Mouse (Mus musculus) embryo, embryonic 11.5 days (tissue): Measurements from ENCODE around the gene Cyp2d11.
"Not testable (repeated sequence)": the region's sequence is repeated elsewhere in the genome, so short reads cannot be mapped to it uniquely, and the experiment has no call there.

Experiments used
- DNase-seq: peaks from one replicate; pipeline ENCODE4 v3.0.0-alpha.2; 2012; ENCODE audit warnings: low read depth, low spot score

Gene Cyp2d11

GRCm38 (mm10) chr15:82380714-82381062 lies 13.1 kb downstream of the Cyp2d11 start:
- no peak for DNase-seq

- DNase-seq = no peak
These were observed 13.7 kb downstream of the Cyp2d11 start, which contains the start of gene Cyp2d22 for GRCm38 (mm10) chr15:82379871-82380713. Gene Cyp2d22 (minus strand): TSS chr15:82380260.

- DNase-seq = no peak
These were observed 14.3 kb downstream of the Cyp2d11 start for GRCm38 (mm10) chr15:82379511-82379870.

GRCm38 (mm10) chr15:82378261-82379180 lies 15.3 kb downstream of the Cyp2d11 start:
- no peak for DNase-seq

GRCm38 (mm10) chr15:82377701-82378100 lies 16.1 kb downstream of the Cyp2d11 start:
- DNase-seq = no peak

- DNase-seq = no peak
These were observed 17.3 kb downstream of the Cyp2d11 start for GRCm38 (mm10) chr15:82376393-82377138.

- no peak for DNase-seq
These were observed 18.0 kb downstream of the Cyp2d11 start for GRCm38 (mm10) chr15:82375855-82376254.

- DNase-seq = no peak
These were observed 19.4 kb downstream of the Cyp2d11 start for GRCm38 (mm10) chr15:82374437-82374836.

GRCm38 (mm10) chr15:82372991-82373390 lies 20.8 kb downstream of the Cyp2d11 start:
- no peak for DNase-seq

GRCm38 (mm10) chr15:82372446-82372845 lies 21.4 kb downstream of the Cyp2d11 start:
- DNase-seq = no peak

- DNase-seq = no peak
These were observed 25.0 kb downstream of the Cyp2d11 start for GRCm38 (mm10) chr15:82368851-82369250.

GRCm38 (mm10) chr15:82368146-82368545 lies 25.7 kb downstream of the Cyp2d11 start:
- no peak for DNase-seq

GRCm38 (mm10) chr15:82364561-82364960 lies 29.3 kb downstream of the Cyp2d11 start:
- DNase-seq = not testable (repeated sequence)

GRCm38 (mm10) chr15:82363801-82364200 lies 30.0 kb downstream of the Cyp2d11 start:
- not testable (repeated sequence) for DNase-seq

GRCm38 (mm10) chr15:82362234-82362633 lies 31.6 kb downstream of the Cyp2d11 start:
- DNase-seq = no peak

- no peak for DNase-seq
These were observed 32.3 kb downstream of the Cyp2d11 start for GRCm38 (mm10) chr15:82361459-82362018.

- DNase-seq = no peak
These were observed 35.2 kb downstream of the Cyp2d11 start for GRCm38 (mm10) chr15:82358431-82359260.

GRCm38 (mm10) chr15:82354126-82354945 lies 39.5 kb downstream of the Cyp2d11 start, which contains the start of gene Ndufa6:
Gene Ndufa6 (minus strand): TSS chr15:82354322.
- DNase-seq = peak; percentile 93

- DNase-seq = no peak
These were observed 40.1 kb downstream of the Cyp2d11 start for GRCm38 (mm10) chr15:82353745-82354113.
